Mouse (Mus musculus): ENCODE measurements at regions not wholly inside any gene's neighbourhood (a gene's known extent, or its start where the extent isn't known, plus 50 kb on each side); places are given as distances from the start of the nearest gene placed in this dataset.

GRCm38 (mm10) chr11:19092967-19093745 lies 74.4 kb upstream of the Meis1 start:
- no peak for TF ChIP-seq ZC3H11A (IDR thresholded peaks at IDR 0.05; ENCODE audit: borderline replicate concordance, low read depth, low read length)
- TF ChIP-seq ZNF384 (IDR thresholded peaks at IDR 0.05; ENCODE audit: low read depth, low read length), result no peak

Measured in ES-E14 (cell line).